Mouse (Mus musculus): ENCODE measurements around the gene Pkig.
"Not testable (repeated sequence)": the region's sequence is repeated elsewhere in the genome, so short reads cannot be mapped to it uniquely, and the experiment has no call there.

Gene Pkig

DNA sequence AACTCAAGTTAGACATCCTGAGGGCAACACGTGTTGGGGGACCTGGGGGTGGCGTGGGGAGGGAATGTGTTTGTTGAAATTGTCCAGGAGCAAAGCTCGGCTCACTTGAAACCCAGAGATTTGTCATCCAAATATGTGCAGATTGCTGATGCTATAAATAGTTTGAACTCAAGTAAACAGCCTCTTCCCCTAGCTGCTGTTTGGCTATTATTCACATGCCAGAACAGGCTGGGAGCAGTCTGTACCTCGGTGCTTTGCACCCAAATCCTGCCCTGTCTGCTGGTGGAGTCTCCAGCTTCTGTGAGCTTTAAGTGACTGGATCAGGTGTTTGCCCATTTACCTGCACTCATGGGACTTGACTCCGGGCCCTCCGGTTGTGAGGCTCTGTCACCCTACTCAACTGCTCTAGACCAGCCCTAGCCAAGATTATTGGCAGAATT is 27.6 kb downstream of the Pkig start:
- DNase-seq: no peak

GRCm38 (mm10) chr2:163686233-163686632 is 28.0 kb downstream of the Pkig start:
- DNase-seq: no peak

DNA sequence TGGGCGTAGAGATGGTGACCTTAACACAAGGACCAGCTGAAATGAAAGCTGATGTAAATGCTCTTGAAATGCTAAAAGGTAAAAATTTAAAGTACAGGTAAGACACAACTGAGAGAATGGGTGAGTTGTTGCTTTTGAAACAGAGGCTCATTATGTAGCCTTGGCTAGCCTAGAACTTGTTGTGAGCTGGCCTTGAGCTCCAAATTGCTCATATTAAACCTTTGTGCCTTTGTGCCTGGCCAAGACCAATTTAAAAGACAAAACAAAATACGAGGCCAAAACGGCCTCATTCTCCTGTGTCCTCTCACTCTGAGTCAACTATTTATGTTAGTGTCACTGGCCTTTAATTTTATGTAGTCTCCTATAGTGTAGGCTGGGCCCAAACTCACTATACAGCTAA is 28.7 kb downstream of the Pkig start:
- DNase-seq: no peak

DNA sequence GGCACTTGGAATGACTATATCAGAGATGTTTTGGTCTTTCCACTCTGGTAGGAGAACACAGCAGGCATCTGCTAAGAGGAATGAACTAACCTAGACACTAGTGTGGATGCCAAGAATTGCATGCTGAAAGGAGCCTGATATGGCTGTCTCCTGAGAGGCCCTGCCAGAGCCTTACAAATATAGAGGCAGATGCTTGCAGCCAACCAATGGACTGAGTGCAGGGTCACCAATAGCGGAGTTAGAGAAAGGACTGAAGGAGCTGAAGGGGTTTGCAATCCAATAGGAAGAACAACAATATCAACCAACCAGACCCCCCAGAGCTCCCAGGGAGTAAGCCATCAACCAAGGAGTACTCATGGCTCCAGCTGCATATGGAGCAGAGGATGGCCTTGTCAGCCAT is 30.2 kb downstream of the Pkig start:
- not testable (repeated sequence) for DNase-seq

- no peak for DNase-seq
Observed at GRCm38 (mm10) chr2:163689771-163690170, 31.6 kb downstream of the Pkig start.

DNA sequence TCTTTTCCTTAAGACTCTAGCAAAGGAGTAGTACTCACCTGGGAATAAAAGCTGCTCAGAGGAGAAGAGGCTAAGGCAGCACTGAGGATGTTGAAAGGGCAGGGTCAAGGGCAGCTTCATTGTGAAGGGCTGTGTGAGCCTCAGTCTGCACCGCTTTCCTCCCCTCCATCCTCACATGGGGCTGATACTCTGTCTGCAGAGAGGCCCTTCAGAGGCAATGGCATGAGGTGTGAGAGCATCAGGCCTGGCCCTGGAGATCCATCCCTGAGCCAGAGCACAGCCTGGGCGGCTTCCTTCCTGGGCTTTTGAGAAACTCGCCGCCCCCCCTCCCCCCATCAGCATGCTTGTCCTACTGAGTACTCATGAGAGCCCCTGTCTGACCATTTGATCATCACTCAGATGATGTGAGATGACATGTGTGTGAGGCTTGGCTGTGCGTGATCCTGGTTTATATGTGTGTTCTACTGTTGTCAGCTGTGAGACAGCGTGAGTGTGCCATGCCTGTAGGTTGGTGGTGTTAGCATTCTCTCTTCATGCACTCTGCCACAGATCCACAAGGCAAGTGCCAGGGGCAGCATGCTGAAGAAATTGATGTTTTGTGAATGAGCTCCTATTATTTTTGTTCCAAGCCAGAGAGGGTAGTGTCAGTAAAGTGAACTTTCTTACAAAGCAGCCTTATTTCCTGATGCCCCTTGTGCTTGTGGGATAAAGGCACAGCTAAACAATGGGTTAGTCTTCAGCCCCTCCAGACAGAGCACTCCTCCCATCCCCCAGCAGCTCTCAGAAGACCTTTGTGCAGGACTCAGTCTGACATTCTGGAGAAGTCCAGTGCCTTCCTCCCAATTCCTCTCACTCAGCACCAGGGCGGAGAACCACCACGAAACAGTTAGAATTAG is 32.5 kb downstream of the Pkig start:
- DNase-seq: peak; percentile 28

- no peak for DNase-seq
Observed at GRCm38 (mm10) chr2:163691846-163692605, 33.8 kb downstream of the Pkig start.

GRCm38 (mm10) chr2:163692873-163693612 is 34.9 kb downstream of the Pkig start:
- DNase-seq: no peak

- DNase-seq: no peak
Observed at GRCm38 (mm10) chr2:163693716-163694314, 35.6 kb downstream of the Pkig start.

- DNase-seq: no peak
Observed at GRCm38 (mm10) chr2:163696763-163697162, 38.6 kb downstream of the Pkig start.

GRCm38 (mm10) chr2:163697764-163698480 is 39.7 kb downstream of the Pkig start:
- no peak for DNase-seq

DNA sequence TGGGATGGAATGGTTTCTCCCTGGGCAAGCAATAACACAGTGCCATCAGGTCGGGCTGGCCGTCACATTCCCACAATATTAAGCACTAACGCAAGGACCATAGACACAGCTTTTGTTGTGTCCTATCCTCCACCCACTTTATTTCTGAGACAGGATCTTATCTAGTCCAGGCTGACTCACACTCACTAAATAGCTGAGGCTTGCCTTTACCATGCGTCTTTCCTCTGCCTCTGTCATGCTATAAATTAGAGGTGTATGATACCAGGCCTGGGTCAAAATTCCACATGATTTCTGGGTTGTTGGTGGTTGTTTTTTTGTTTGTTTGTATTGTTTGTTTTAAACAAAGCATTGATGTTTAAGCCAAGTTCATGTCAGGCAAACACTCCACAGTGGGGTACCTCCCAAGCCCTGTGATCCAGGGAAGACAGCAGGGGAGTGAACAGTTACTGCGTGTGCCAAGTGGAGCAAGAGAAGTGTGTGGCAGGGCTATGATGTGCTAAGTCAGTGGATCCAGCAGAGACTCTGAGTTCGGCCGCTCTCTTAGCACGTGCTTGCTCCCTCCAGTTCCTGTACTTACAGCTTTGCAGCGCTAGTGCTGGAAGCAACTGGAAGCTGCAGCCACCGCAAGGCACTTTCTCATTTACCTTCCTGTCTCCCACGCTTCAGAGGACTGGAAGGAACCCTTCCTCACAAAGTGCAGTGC is 41.0 kb downstream of the Pkig start:
- DNase-seq: no peak

GRCm38 (mm10) chr2:163702431-163702830 is 44.2 kb downstream of the Pkig start:
- DNase-seq: no peak

DNA sequence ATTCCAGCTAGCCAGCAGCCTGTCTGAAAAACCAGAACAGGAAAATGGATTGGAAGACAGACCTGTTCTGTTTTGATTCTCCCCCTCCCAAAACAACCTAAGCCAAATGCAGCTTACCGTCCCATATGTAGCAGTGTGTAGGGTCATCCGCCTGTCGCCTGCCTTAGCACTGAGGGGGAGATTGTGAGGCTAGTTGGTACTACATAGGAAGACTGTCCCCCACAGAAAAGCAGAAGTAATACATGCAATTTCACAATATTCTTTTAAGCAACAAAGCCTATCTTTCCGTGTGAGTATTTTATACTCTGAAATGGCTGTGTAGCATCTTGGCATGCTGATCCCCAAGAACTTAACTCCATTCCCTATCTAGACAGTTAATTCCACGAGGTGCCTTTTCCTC is 44.7 kb downstream of the Pkig start:
- DNase-seq: no peak

DNA sequence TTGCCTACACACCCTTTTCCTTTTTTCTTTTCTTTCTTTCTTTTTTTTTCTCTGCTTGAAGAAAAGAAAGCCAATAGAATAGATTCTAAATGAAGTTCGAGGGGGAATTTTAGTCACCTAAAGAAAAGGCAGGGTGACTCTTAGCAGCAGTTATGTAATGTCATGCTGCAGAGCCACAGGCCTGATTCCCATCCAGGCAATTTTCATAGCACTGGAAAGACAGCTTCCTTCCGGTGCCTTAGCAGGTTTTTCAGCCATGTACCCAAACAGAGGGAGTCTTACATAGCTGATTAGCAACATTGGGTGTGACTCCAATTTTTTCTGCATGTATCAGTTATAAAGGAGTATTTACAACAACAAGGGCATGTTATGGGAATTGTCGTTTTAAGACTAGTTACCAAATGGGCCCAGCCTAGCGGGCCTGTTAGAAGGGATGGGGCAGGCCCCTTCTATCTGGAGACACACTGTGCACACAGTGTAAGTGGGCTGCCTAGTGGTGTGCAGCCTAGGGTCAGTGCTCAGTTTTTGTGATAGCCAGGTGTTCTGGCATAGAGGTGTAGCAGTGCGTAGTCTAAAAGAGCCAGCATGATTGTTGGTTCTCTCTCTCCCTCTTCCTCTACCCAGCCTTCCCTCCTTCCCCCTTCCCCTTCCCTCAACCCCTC is 45.5 kb downstream of the Pkig start:
- DNase-seq: no peak

DNA sequence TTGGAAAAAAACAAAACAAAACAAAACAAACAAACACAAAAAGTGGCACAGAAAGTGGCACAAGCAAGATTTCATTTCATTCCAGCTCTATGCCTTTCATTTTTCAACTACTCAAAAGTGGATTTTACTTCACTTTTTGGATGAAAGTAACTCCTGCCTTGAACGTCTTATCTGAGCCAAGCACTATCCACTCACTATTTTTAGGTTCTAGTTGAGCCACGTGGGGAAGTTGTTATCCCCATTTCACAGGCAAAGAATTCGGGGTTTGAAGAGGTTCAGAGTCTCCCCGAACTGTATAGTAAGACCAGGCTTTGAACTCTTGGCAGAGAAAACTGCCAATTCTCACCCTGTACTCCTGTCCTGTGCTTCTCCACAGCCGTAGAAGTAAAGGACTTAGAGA is 50.1 kb downstream of the Pkig start:
- DNase-seq: no peak

DNA sequence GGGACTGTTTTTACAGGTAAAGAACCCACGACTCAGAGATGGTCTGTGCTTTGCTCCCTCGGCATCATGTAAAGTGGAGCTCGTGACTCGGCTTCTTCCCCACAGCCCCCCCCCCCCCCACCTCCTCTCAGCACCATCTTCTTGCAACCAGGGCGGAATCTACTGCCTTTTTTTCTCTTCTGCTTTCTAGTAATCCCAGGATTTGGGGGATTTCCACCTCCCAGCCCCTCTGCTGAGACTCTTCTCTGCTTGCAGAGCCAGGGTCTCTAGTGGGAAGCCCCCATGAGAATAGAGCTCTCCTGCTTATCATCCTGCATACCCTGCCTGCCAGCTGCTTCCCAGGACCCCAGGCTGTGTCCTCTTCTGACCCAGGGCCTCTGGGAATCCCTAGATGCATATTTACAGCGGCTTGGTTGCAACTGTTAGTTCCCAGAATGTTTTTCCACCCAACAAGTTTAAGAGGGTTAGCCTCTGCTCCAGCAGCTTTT is 50.6 kb downstream of the Pkig start:
- DNase-seq: no peak

DNA sequence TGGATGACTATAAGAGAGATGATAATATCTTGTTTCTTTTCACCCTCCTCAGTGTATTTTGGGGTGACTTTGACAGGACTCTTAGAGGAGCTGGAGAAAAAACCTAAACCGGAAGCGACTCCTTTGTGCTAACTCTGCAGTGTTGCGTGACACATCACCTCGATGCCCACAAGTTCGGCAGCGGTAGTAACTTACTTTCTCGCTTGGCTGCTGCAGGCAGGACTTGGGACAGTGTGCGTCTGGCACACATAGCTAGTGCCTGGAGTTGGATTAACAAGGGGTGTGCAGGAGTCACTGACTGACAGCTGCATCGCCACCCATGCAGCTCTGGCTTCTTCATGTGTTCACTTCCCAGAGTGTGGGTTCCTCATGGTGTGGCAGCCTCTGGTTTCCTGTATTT is 51.8 kb downstream of the Pkig start:
- DNase-seq: no peak

DNA sequence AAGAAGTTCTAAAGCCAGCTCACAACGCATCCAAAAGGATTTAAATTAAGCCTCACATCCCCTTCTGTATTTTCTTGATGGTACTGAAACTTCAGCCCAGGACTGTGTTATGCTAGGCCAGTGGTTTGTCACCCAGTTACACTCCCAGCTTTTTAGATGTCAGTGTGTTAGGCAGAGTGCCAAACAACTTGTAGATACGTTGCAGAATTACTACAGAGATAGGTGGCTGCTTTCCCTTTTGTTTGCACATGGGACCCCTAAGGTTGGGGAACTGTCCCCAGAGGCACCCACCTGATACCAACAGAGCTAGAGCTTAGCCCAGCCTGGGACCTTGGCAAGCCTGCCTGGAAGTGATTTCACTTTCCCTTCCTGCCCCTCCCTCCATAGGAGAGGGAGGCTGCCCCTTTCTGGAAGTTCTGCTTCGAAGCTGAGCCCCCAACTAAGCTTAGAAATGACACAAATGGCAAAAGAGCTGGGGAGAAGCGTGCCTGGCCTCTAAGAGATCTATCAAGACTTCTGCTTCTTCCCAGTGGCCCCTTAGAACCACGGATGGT is 52.5 kb downstream of the Pkig start:
- DNase-seq: no peak

DNA sequence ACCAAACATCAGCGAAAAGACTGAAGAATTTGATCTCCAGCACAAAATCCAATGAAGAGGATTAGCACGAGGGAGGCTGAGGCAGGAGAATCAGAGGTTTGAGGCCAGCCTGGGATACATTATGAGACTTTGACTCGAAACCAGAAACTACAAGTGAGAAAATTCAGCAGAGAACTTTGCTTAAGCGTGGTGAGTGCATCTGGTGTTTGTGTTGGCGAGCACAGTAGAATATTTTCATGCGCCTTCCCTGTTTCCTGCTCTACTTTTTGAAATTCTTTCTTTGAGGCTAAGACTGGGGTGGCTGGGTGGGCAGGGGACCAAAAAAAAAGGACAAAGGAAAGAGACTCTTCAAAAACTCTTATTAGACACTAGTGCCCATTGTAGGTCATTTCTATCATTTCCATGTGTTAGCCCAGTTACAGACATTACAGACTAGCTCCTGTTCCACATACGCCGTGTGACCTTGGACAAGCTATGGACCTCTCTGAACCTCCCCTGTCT is 53.2 kb downstream of the Pkig start:
- DNase-seq: no peak

Data from embryo, embryonic 11 days (tissue).